Mouse (Mus musculus) spleen, adult 2 months (tissue): ENCODE measurements around the gene Erfe.

Source experiments
- CTCF ChIP-seq: fragments of 200-500 bp; IDR thresholded peaks from 2 replicates; pipeline ENCODE4 v1.5.1; 2011; ENCODE audit warnings: mild to moderate bottlenecking, inconsistent platforms; ENCODE audit not compliant: insufficient read depth, insufficient read length, insufficient replicate concordance; ENCODE audit errors: extremely low read depth
- POLR2A ChIP-seq: fragments of 200-500 bp; IDR thresholded peaks from 2 replicates; pipeline ENCODE4 v1.6.1; 2011; ENCODE audit warnings: low read depth, low read length, inconsistent platforms

DNA sequence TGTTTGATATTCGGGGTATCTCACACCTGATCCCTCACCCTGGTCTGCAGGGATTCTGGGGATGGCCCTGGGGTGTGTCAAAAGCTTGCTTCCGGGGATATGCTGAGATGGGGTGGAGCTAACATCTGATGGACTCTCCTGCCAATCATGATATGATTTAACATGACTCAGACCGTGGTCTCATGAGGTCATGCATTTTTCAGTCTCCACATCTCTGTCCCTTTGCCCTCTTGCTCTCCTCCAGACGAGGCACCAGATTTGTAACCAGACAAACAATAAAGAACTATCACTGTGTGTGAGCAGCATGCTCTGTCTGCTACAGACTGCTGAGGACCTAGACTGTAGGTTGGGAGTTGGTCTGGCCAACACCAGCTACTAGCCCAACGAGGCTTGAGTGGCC is 4.1 kb upstream of the Erfe start:
- no peak for TF ChIP-seq CTCF
- TF ChIP-seq POLR2A: no peak
